Mouse (Mus musculus): Measurements from ENCODE around the gene Gm42957. TPM values are rescaled to one million over a fixed set of nuclear protein-coding genes. Genes with fewer than 3 reads are reported as not detected.

Gene Gm42957
- polyA plus RNA-seq, 1 experiment, result 0.23 TPM

- no peak for DNase-seq
- Histone ChIP-seq H3K36me3 (ENCODE audit: control insufficient read depth, insufficient read depth, low read length) (no peaks in the 10 kb centered on the region), H3K4me1 (replicated peaks; ENCODE audit: control insufficient read depth, insufficient read depth, low read length) (peaks cover 30% of the 10 kb centered on the region), H3K27ac (ENCODE audit: control insufficient read depth, insufficient read depth, low read length) (no peak overlapping the region), H3K27me3 (ENCODE audit: control insufficient read depth, insufficient read depth, low read length) (peaks cover 35% of the 10 kb centered on the region; the same call in 1 of the 2 replicates), H3K4me3 (ENCODE audit: control insufficient read depth, insufficient read depth, low read length) (no peak overlapping the region)
- 57% methylated on average over 6 of the region's 6 CpGs for WGBS
- no peak for TF ChIP-seq POLR2A (IDR thresholded peaks at IDR 0.05; ENCODE audit: control insufficient read depth, extremely low read depth, insufficient read depth, low read length, poor library complexity)
- no peak for TF ChIP-seq CTCF (IDR thresholded peaks at IDR 0.05; ENCODE audit: borderline replicate concordance, control insufficient read depth, extremely low read depth, insufficient read depth, low read length, poor library complexity)
Measured at GRCm38 (mm10) chr3:96595661-96596060, 39.6 kb upstream of the Gm42957 start.

DNA sequence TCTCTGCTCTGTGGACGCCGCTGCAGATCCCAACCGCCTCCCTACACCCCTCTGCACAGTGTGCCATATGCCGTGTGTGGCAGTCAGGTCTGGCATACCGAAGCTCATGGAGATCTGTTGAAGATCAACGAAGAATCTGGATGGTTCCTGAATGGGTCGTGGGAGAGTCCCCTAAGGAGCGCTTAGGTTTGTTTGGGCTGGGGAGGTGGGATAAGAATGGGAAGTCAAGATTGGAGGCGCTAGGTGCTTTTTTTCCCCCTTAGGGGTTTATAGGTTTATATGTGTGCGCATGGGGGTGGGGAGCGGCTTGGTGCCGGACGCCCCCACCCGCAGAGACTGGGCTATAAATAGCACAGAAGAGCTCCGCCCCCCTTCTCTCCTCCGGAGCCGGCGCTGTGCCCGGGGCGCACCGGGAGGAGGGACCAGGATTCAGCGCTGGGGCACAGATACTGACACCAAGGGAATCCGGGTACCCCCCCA is 39.0 kb upstream of the Gm42957 start, which contains the start of gene Ankrd34a:
TSS of gene Ankrd34a (plus strand) at position 409 of the 480 bp plus-strand sequence.
- H3K4me1 ChIP-seq (replicated peaks; ENCODE audit: control insufficient read depth, insufficient read depth, low read length), result peaks cover 31% of the 10 kb centered on the region
- TF ChIP-seq CTCF (IDR thresholded peaks at IDR 0.05; ENCODE audit: borderline replicate concordance, control insufficient read depth, extremely low read depth, insufficient read depth, low read length, poor library complexity) (no peak), POLR2A (IDR thresholded peaks at IDR 0.05; ENCODE audit: control insufficient read depth, extremely low read depth, insufficient read depth, low read length, poor library complexity) (no peak)
- 4% methylated on average over 23 of the region's 23 CpGs for WGBS
- peaks cover 35% of the 10 kb centered on the region; the same call in 1 of the 2 replicates for H3K27me3 ChIP-seq (ENCODE audit: control insufficient read depth, insufficient read depth, low read length)
- no peaks in the 10 kb centered on the region for H3K36me3 ChIP-seq (ENCODE audit: control insufficient read depth, insufficient read depth, low read length)
- H3K4me3 ChIP-seq (ENCODE audit: control insufficient read depth, insufficient read depth, low read length), result peak within 1 kb of the TSS; percentile 19; the same call in 1 of the 2 replicates
- no peak for DNase-seq
- H3K27ac ChIP-seq (ENCODE audit: control insufficient read depth, insufficient read depth, low read length), result no peak within 1 kb of the TSS

DNA sequence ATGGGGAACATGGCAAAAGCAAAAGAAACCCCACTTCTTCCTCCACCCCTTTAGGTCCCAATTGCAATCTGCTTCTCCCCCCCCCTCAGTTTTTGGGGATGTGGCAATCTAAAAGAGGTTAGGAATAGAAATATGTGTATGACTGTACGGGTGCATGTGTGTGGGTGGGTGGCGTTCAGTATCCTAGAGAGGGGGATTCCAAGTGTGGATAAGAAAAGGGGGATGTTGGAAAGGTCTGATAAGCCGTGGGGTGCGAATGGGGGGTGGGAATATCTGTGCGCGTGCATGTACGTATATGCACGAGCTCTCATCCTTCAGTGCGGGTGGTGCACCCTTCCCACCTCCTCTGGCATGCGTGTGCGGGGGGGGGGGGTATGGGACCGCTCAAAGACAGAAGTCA is 38.4 kb upstream of the Gm42957 start:
- H3K27ac ChIP-seq (ENCODE audit: control insufficient read depth, insufficient read depth, low read length), result no peak overlapping the region
- no peak for DNase-seq
- WGBS, result 6% methylated on average over 12 of the region's 12 CpGs
- H3K4me3 ChIP-seq (ENCODE audit: control insufficient read depth, insufficient read depth, low read length), result no peak overlapping the region
- TF ChIP-seq POLR2A (IDR thresholded peaks at IDR 0.05; ENCODE audit: control insufficient read depth, extremely low read depth, insufficient read depth, low read length, poor library complexity), result no peak
- TF ChIP-seq CTCF (IDR thresholded peaks at IDR 0.05; ENCODE audit: borderline replicate concordance, control insufficient read depth, extremely low read depth, insufficient read depth, low read length, poor library complexity), result no peak
- no peaks in the 10 kb centered on the region for H3K36me3 ChIP-seq (ENCODE audit: control insufficient read depth, insufficient read depth, low read length)
- peaks cover 34% of the 10 kb centered on the region for H3K4me1 ChIP-seq (replicated peaks; ENCODE audit: control insufficient read depth, insufficient read depth, low read length)
- H3K27me3 ChIP-seq (ENCODE audit: control insufficient read depth, insufficient read depth, low read length), result peaks cover 35% of the 10 kb centered on the region; the same call in 1 of the 2 replicates

DNA sequence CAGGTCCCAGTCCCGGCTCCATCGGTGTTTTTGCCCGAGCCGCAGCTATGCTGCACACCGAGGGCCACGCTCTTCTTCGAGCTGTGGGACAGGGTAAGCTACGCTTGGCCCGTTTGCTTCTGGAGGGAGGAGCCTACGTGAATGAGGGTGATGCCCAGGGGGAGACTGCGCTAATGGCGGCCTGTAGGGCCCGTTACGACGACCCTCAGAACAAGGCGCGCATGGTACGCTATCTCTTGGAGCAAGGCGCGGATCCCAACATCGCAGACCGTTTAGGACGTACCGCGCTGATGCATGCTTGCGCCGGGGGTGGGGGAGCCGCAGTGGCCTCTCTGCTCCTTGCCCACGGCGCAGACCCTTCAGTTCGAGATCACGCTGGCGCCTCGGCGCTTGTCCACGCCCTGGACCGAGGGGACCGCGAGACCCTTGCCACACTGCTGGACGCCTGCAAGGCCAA is 37.8 kb upstream of the Gm42957 start:
- H3K4me1 ChIP-seq (replicated peaks; ENCODE audit: control insufficient read depth, insufficient read depth, low read length), result peaks cover 34% of the 10 kb centered on the region
- peak overlapping the region; percentile 19; the same call in 1 of the 2 replicates for H3K4me3 ChIP-seq (ENCODE audit: control insufficient read depth, insufficient read depth, low read length)
- DNase-seq, result no peak
- no peak for TF ChIP-seq POLR2A (IDR thresholded peaks at IDR 0.05; ENCODE audit: control insufficient read depth, extremely low read depth, insufficient read depth, low read length, poor library complexity)
- no peak for TF ChIP-seq CTCF (IDR thresholded peaks at IDR 0.05; ENCODE audit: borderline replicate concordance, control insufficient read depth, extremely low read depth, insufficient read depth, low read length, poor library complexity)
- H3K27ac ChIP-seq (ENCODE audit: control insufficient read depth, insufficient read depth, low read length), result no peak overlapping the region
- WGBS, result under 1% methylated on average over 40 of the region's 40 CpGs
- peaks cover 35% of the 10 kb centered on the region; the same call in 1 of the 2 replicates for H3K27me3 ChIP-seq (ENCODE audit: control insufficient read depth, insufficient read depth, low read length)
- no peaks in the 10 kb centered on the region for H3K36me3 ChIP-seq (ENCODE audit: control insufficient read depth, insufficient read depth, low read length)

DNA sequence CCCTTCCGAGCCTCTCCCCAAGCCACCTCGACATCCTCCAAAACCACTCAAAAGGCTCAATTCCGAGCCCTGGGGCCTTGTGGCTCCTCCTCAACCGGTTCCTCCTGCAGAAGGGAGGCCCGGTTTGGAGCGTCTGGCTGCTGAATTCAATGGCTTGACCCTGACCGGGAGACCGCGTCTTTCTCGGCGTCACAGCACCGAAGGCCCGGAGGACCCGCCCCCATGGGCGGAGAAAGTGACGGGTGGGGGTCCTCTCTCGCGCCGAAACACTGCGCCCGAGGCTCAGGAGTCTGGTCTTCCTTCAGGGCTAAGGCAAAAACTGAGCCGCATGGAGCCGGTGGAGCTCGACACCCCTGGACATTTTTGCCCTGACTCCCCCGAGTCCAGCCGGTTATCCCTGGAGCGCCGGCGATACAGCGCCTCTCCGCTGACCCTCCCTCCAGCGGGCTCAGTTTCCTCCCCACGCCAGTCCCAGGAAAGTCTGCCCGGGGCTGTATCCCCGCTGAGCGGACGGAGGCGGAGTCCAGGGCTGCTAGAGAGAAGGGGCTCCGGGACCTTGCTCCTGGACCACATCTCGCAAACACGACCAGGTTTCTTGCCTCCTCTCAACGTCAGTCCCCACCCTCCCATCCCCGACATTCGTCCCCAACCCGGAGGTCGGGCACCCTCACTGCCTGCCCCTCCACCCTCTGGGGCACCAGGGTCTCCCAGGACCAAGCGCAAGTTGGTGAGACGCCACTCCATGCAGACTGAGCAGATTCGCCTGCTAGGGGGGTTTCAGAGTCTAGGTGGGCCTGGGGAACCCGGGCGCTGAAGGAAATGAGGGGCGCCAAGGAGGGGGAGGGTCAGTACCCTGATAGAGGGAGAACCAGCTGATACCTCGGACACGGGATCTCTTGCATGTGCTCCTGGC is 36.9 kb upstream of the Gm42957 start:
- Histone ChIP-seq H3K4me3 (ENCODE audit: control insufficient read depth, insufficient read depth, low read length) (peak overlapping the region; percentile 19), H3K36me3 (ENCODE audit: control insufficient read depth, insufficient read depth, low read length) (no peaks in the 10 kb centered on the region), H3K4me1 (replicated peaks; ENCODE audit: control insufficient read depth, insufficient read depth, low read length) (peaks cover 31% of the 10 kb centered on the region), H3K27ac (ENCODE audit: control insufficient read depth, insufficient read depth, low read length) (no peak overlapping the region), H3K27me3 (ENCODE audit: control insufficient read depth, insufficient read depth, low read length) (peaks cover 35% of the 10 kb centered on the region; the same call in 1 of the 2 replicates)
- WGBS, result 12% methylated on average over 54 of the region's 54 CpGs
- TF ChIP-seq POLR2A (IDR thresholded peaks at IDR 0.05; ENCODE audit: control insufficient read depth, extremely low read depth, insufficient read depth, low read length, poor library complexity) (no peak), CTCF (IDR thresholded peaks at IDR 0.05; ENCODE audit: borderline replicate concordance, control insufficient read depth, extremely low read depth, insufficient read depth, low read length, poor library complexity) (no peak)
- DNase-seq, result no peak

- Histone ChIP-seq H3K27ac (ENCODE audit: control insufficient read depth, insufficient read depth, low read length) (no peak overlapping the region), H3K4me3 (ENCODE audit: control insufficient read depth, insufficient read depth, low read length) (no peak overlapping the region), H3K36me3 (ENCODE audit: control insufficient read depth, insufficient read depth, low read length) (no peaks in the 10 kb centered on the region), H3K27me3 (ENCODE audit: control insufficient read depth, insufficient read depth, low read length) (peaks cover 35% of the 10 kb centered on the region; the same call in 1 of the 2 replicates), H3K4me1 (replicated peaks; ENCODE audit: control insufficient read depth, insufficient read depth, low read length) (peaks cover 31% of the 10 kb centered on the region)
- no peak for DNase-seq
- TF ChIP-seq POLR2A (IDR thresholded peaks at IDR 0.05; ENCODE audit: control insufficient read depth, extremely low read depth, insufficient read depth, low read length, poor library complexity), result no peak
- WGBS, result 89% methylated on average over 8 of the region's 8 CpGs
Measured at GRCm38 (mm10) chr3:96599069-96599393, 36.2 kb upstream of the Gm42957 start.
